Mouse (Mus musculus) MEL (cell line): ENCODE data around the gene Mfap1a.

Source experiments
- CTCF ChIP-seq, 3 experiments: IDR thresholded peaks in 2 of 3; conservative IDR thresholded peaks in 1 of 3; 2 replicates each; pipeline ENCODE4 v1.5.1; 2011 to 2012; ENCODE audit warnings: low read length in 3 of 3, low read depth in 2 of 3, mild to moderate bottlenecking in 2 of 3, improper control_type of control experiment in 1 of 3, inconsistent platforms in 1 of 3, mixed read lengths in 1 of 3, moderate library complexity in 1 of 3; ENCODE audit not compliant: control insufficient read depth in 1 of 3, insufficient read depth in 1 of 3, poor library complexity in 1 of 3, severe bottlenecking in 1 of 3
- ELF1 ChIP-seq: IDR thresholded peaks from 2 replicates; pipeline ENCODE4 v1.6.1; 2014; ENCODE audit warnings: low read depth, mild to moderate bottlenecking, inconsistent platforms, low read length, improper control_type of control experiment, moderate library complexity
- EP300 ChIP-seq, 2 experiments: IDR thresholded peaks; 2 replicates each; pipeline ENCODE4 v1.6.1; 2011; ENCODE audit warnings: improper control_type of control experiment in 2 of 2, low read length in 2 of 2, low read depth in 1 of 2, mild to moderate bottlenecking in 1 of 2
- HCFC1 ChIP-seq: IDR thresholded peaks from 2 replicates; pipeline ENCODE4 v1.6.1; 2012; ENCODE audit warnings: low read depth, mild to moderate bottlenecking, inconsistent platforms, low read length, improper control_type of control experiment, moderate library complexity
- KAT2A ChIP-seq: conservative IDR thresholded peaks from 2 replicates; pipeline ENCODE4 v1.6.1; 2012; ENCODE audit warnings: low read depth, low read length, improper control_type of control experiment, inconsistent platforms
- MAX ChIP-seq: IDR thresholded peaks from 2 replicates; pipeline ENCODE4 v1.6.1; 2011; ENCODE audit warnings: low read length, improper control_type of control experiment
- MAZ ChIP-seq: IDR thresholded peaks from 2 replicates; pipeline ENCODE4 v1.6.1; 2012; ENCODE audit warnings: low read depth, mild to moderate bottlenecking, inconsistent platforms, low read length, improper control_type of control experiment
- POLR2A ChIP-seq, 2 experiments: IDR thresholded peaks; 2 replicates each; pipeline ENCODE4 v1.6.1; 2011 to 2012; ENCODE audit warnings: low read length in 2 of 2, mild to moderate bottlenecking in 2 of 2, control low read depth in 1 of 2, improper control_type of control experiment in 1 of 2, low read depth in 1 of 2, moderate library complexity in 1 of 2; ENCODE audit not compliant: control insufficient read depth in 1 of 2, insufficient read depth in 1 of 2, poor library complexity in 1 of 2
- ZC3H11A ChIP-seq: IDR thresholded peaks from 2 replicates; pipeline ENCODE4 v1.6.1; 2012; ENCODE audit warnings: low read depth, mild to moderate bottlenecking, inconsistent platforms, low read length, improper control_type of control experiment

- no peak for TF ChIP-seq CTCF (IDR thresholded peaks at IDR 0.05 in 2 of 3, conservative IDR thresholded peaks at IDR 0.05 in 1 of 3; ENCODE audit: control insufficient read depth in 1 of 3, insufficient read depth in 1 of 3, low read depth in 2 of 3, low read length in 3 of 3, poor library complexity in 1 of 3, severe bottlenecking in 1 of 3)
- TF ChIP-seq POLR2A (IDR thresholded peaks at IDR 0.05; ENCODE audit: control insufficient read depth in 1 of 2, insufficient read depth in 1 of 2, low read depth in 1 of 2, low read length in 2 of 2, poor library complexity in 1 of 2): no peak
- no peak for TF ChIP-seq ELF1
- 0 out of 2 replicates have a peak, but pooled peaks have one; percentile 18 for TF ChIP-seq MAX
- TF ChIP-seq MAZ: no peak
- TF ChIP-seq EP300 (IDR thresholded peaks at IDR 0.05; ENCODE audit: low read depth in 1 of 2, low read length in 2 of 2): peak; percentile 46 to 68; a peak in 3 of 4 replicates
- no peak for TF ChIP-seq HCFC1
- TF ChIP-seq ZC3H11A: no peak
- no peak for TF ChIP-seq KAT2A
These were observed 61.3 kb downstream of the Mfap1a start for GRCm38 (mm10) chr2:121445117-121445516.
